Mouse (Mus musculus) heart, postnatal 0 days (tissue): Measurements from ENCODE around the gene Efhd2.

Source experiments
- CTCF ChIP-seq: IDR thresholded peaks from 2 replicates; pipeline ENCODE4 v1.5.1; 2016; ENCODE audit warnings: antibody characterized with exemption, control low read depth, low read depth
- EP300 ChIP-seq: IDR thresholded peaks from 2 replicates; pipeline ENCODE4 v1.6.1; 2016; ENCODE audit warnings: antibody characterized with exemption, low read depth

- TF ChIP-seq CTCF: no peak
- TF ChIP-seq EP300: no peak
Observed at GRCm38 (mm10) chr4:141902479-141902858, 27.7 kb upstream of the Efhd2 start.
